Mouse (Mus musculus) cerebellum, adult 9-11 months (tissue): ENCODE data around the gene Prickle1.

ENCODE experiments used
- DNase-seq: peaks from one replicate; pipeline ENCODE4 v3.0.0; 2022

The Prickle1 gene

GRCm38 (mm10) chr15:93539415-93539814 is 56.3 kb downstream of the Prickle1 start:
- DNase-seq, result no peak

GRCm38 (mm10) chr15:93538551-93539205 is 57.0 kb downstream of the Prickle1 start:
- DNase-seq, result no peak

- DNase-seq, result no peak
Measured at GRCm38 (mm10) chr15:93537745-93538144, 57.9 kb downstream of the Prickle1 start.

GRCm38 (mm10) chr15:93536191-93536590 is 59.5 kb downstream of the Prickle1 start:
- no peak for DNase-seq

- no peak for DNase-seq
Measured at GRCm38 (mm10) chr15:93530703-93531032, 65.0 kb downstream of the Prickle1 start.

- DNase-seq, result no peak
Measured at GRCm38 (mm10) chr15:93529831-93530702, 65.6 kb downstream of the Prickle1 start.

- DNase-seq, result no peak
Measured at GRCm38 (mm10) chr15:93525305-93525917, 70.3 kb downstream of the Prickle1 start.

GRCm38 (mm10) chr15:93521787-93522180 is 73.9 kb downstream of the Prickle1 start:
- DNase-seq, result no peak

GRCm38 (mm10) chr15:93521088-93521786 is 74.5 kb downstream of the Prickle1 start:
- no peak for DNase-seq

GRCm38 (mm10) chr15:93519836-93520826 is 75.6 kb downstream of the Prickle1 start:
- DNase-seq, result no peak

- peak; percentile 63 for DNase-seq
Measured at GRCm38 (mm10) chr15:93518941-93519835, 76.5 kb downstream of the Prickle1 start.

GRCm38 (mm10) chr15:93518143-93518902 is 77.4 kb downstream of the Prickle1 start:
- DNase-seq, result peak; percentile 12

GRCm38 (mm10) chr15:93517022-93517565 is 78.6 kb downstream of the Prickle1 start:
- DNase-seq, result no peak

GRCm38 (mm10) chr15:93515316-93515715 is 80.4 kb downstream of the Prickle1 start:
- no peak for DNase-seq

- DNase-seq, result no peak
Measured at GRCm38 (mm10) chr15:93513939-93514341, 81.8 kb downstream of the Prickle1 start.

- DNase-seq, result no peak
Measured at GRCm38 (mm10) chr15:93512437-93512836, 83.3 kb downstream of the Prickle1 start.

- DNase-seq, result no peak
Measured at GRCm38 (mm10) chr15:93510690-93511336, 84.9 kb downstream of the Prickle1 start.

- no peak for DNase-seq
Measured at GRCm38 (mm10) chr15:93504808-93505207, 90.9 kb downstream of the Prickle1 start.

- no peak for DNase-seq
Measured at GRCm38 (mm10) chr15:93503201-93503745, 92.4 kb downstream of the Prickle1 start.
